Mouse (Mus musculus) spleen, postnatal 4 days (tissue): ENCODE measurements around the gene Supt20.

Experiments
- DNase-seq, 2 experiments: peaks; one replicate each; pipeline ENCODE4 v3.0.0; 2022; ENCODE audit warnings: low spot score in 2 of 2

The Supt20 gene

DNA sequence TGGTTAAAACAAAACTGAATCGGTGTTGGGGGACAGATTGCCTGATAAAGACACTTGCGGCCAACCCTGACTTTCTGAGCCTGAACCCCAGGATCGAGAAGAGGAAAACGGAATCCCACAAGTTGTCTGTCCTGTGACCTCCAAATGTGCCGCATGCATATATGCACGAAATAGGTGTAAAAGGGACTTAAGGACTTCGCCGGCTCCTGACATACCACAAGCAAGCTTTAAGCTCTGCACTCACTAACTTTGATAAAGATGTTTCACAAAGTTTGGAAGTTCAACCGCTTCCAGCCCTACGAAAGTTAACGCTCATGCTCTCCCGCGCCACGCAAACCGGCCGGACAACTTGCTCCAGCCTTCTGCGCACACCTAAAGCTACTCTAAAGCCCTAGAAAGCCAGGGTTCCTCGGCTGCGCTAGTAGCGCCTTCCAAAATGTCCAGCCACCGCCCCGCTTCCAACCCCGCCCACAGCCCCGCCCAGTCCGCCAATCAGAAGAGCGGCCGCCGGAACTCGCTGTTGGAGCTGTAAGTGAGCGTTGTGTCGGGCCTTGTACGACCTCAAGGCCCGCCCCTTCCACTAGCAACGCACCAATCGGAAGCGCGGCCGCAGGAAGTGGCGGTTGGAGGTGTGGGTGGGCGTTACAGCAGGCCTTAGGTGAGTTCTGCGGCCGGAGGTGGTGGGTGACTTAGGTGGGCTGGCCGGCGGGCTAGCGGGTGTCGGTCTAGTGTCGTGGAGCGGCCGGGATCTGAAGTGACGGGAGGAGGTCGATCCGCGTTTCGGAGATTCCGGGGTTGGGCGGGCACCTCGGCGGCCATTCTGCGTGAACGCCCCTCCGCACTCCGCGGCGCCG is at the start of gene Supt20:
TSS of gene Supt20 (plus strand) at position 606 of the 854 bp plus-strand sequence.
- DNase-seq, result peak; percentile 91 to 95

DNA sequence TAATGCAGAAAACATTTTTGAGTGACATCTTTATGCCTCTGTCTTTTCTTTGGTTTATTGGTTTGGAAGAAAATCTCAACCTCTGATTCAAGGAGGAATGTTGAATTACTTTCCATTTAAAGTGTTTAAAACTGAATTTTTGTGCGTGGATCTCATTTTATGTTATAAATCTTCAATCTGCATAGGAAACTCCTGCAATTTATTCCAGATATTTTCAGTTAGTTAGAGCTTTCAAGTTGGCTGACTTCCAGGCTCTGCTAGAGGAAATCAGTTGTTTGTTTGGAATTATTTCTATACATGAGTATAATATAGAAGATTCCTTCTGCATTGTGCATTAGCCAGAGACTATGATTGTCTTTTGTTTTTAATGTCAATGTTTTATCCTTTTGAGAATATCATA is 49.8 kb upstream of the Supt20 start:
- DNase-seq, result no peak

GRCm38 (mm10) chr3:54647583-54647982 is 45.0 kb upstream of the Supt20 start:
- DNase-seq, result no peak

DNA sequence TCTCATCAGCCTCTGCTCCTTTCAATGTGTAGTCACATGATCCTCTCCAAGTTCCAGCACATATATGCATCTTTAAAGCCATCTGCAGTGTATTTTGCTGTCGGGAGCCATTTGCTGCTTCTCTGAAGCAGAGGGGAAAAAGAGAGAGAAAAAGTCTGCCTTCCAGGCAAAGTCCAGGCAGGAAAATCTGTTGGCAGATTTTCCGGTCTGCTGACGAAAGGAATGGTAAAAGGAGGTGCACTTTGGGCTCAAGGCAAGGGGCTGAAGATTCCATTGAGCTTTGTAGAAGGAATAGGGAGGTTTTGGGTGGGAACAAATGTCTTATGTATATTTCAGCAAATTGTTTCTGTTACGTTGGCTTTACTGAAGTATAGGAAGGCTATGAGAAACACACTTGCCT is 41.0 kb upstream of the Supt20 start:
- no peak for DNase-seq

DNA sequence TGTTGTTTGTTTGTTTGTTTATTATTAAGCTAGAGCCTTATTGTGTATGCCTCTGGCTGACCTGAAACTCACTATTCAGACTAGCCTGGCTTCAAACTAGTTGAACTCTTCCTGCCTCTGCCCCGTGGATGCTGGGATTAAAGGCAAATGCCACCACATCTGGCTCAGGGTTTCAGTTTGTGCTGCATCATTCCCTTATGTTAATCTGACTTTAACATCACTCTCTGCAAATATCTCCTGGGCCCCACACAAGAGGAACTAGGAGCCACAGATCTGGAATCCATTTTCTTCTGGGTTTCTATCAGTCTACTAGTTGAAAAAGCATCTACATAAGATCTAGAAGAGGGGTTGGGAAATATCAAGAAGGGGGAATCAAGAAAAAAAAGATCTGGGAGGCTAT is 38.4 kb upstream of the Supt20 start:
- no peak for DNase-seq

DNA sequence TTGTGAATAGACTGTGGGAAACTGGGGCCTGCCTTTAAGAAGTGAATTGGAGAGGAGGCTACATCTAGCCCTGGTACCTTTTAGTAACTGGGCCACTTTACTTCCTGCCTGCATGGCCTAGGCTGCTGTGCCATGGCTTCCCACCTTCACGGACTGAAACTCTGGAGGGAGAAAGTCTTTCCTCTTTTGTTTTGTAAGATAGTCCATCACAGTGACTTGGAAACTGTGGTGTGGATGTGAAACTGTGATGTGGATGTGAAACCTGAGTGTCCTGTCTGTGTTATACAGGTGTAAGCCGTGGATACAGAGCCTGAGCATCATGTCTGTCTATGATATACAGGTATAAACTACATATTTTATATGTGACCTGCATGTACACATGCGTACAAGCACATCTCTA is 35.5 kb upstream of the Supt20 start:
- DNase-seq, result no peak

DNA sequence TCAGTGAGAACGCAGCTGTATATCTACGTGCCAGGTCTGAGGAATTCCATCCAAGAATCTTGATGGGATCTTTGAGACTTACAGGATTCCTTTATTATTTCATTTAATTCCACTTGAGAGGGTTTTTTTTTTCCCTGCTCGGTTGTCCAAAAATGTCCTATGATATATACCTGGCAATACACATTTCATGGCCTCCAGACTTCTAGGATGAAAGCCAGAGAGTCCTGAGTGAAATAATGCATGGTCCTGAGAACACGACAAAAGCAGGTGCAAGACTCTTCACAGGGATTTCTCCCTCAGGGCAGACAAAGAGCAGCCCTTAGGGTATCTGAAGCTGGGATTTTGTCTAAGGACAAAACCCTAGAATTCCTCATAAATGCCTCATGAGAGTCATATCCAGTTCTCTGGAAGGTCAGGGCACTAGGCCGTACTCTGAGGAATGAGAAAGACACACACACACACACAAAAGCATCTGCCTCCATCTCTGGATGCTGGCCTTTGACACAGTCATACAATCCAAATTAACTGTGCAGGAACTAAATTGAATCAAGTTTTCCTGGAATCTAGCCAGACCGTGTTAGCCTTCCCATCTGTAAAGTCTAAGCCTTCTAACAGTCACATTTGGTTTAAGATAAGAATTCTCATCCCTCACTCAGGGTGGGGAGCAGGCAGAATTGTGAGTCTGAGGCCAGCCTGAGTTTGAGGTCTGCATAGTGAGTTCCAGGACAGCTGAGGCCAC is 34.5 kb upstream of the Supt20 start:
- DNase-seq, result no peak

DNA sequence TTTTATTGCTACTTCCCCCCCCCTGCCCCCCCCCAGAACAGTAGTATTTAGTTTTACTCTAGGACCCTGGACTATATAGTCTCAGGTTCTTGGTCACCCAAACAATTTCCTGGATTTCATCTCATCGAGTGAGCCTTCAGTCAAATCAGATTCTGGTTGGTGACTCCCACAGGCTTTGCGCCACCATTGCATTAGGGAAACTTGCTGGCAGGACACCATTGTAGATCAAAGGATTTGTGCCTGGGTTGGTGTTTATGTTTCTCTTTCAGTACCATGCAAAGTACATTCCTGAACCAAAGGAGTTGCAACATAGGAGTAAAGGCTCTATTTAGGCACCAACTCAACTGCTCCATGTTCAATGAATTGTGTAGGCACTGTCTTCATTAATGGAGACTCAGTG is 32.9 kb upstream of the Supt20 start:
- DNase-seq, result no peak

DNA sequence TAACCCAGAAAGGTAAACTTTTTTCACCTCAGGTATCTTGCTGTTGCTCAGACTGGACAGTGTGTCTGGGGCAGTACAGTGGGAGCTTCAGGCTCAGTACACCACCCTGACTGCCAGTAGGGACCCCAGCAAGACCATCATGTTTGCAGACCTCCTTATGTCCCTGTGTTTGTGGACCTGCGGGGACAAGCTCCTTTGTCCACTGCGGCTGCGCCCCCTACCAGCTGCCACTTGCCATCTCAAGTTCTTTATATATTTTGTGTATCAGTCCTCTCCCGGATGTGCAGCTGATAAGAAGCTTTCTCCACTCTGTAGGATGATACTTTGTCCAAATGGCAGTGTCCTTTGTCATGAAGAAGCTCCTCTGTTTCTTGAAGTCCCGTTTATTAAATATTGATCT is 30.2 kb upstream of the Supt20 start:
- peak in 1 of 2 experiments; percentile 16 for DNase-seq

DNA sequence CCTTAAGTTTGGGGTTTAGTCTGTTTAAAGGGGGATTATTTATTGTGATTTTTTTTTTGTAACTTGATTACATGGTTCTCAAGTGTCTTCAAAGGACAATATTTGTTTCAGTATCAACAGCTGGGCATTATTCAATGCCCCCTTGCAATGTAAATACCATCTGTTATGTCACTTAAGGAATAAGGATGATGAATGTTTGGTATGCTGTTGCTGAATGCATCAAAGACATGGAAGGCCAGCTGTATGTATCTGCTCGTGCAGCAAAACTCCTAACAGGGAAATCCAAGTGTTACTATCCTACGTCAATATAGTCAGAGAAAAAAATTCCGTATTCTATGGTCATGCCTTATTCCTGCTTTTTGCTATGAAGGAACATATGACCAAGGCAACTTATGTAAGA is 24.5 kb upstream of the Supt20 start:
- no peak for DNase-seq

DNA sequence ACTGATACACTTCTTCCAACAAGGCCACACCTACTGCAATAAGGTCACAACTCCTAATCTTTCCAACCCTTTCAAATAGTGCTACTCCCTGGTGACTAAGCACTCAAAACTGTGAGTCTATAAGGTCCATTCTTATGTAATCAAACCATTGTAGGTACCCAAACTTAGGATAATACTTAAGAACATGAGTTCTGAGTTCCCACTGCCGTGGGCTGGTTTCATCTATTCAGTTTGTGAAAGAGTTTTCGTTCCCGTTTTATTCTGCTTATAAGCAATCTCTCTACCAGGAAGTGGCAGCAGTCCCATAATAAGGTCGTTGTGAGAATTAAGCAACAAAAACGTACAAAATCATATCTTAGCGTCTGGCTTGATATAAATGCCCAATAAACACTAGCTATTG is 23.9 kb upstream of the Supt20 start:
- DNase-seq, result no peak

- DNase-seq, result no peak
Observed at GRCm38 (mm10) chr3:54669559-54669958, 23.0 kb upstream of the Supt20 start.

DNA sequence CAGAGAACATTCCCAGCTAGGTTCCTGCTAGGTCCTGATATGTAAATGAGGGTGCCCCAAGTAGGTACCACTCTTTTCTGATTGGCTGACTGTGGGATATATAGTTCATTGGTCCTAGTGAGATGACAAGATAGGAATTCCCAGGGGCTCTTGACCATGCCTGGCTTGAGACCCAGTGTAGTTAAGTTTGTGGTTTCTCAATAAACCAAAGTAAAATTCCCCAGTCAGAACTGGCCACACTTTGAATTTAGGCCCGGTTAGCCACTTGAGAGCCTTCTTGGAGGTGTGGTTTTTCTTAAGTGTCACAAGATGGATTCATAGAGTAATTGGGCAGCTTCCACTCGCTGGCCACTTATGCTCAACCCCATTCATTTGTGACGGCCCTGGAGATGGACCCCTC is 20.5 kb upstream of the Supt20 start:
- no peak for DNase-seq

DNA sequence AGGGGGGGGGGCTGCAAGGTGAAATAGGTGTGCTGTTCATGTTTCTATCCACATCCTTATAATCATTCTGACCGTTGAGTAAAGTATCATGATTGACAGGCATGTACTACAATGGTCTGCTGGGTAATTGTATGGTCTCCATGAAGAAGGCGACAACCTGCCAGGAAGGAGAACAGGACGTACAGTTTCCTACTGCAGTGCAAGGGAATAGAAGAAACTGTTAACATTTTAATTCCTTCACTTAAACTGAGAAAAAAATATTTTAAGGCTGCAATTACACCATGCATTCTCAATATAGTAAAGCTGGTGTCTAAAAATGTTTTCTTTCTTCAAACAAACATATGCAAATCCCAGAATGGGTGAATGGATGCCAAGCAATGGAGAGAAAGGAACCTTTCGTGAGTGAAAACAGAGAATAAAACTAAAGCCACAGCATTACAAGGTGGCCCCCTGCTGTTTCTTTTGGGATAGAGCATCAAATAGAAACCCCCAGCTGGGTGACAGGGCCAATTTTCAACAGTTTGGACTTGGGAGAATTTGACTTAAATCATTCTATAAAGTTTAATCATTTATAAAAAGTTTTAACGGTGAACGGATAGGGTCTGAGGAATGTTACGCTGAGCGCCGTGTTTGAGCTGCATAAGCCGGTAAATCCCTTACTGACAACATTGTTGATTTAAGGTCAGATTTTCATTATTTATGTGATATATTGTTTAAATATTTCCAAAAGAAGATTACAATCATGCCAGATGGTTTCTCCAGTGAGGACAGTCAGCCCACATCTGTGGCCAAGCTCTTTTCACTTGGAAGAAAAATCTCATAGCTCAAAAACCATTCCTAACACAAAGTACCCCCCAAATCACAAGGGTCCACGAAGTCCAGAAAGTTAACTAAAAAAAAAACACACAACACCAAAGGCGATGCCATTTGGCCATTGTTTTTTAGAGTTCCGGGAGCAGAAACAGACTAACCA is 19.8 kb upstream of the Supt20 start:
- DNase-seq, result no peak

DNA sequence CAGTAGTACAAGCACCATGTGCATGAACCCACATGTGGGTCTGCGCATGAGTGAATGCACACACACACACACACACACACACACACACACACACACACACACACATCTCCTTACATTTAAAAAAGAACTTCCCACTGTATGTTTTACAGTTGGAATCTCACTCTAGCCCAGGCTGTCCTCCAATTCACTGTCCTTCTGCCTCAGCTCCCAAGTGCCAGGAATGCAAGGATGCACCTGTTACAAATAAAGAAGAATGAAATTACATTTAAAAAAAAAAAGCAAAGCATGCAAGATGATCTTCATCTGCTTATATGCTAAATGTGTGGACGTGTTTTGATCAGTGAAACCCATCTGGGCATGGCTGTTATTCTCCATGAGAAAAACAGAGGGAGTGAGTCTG is 15.8 kb upstream of the Supt20 start:
- no peak for DNase-seq

DNA sequence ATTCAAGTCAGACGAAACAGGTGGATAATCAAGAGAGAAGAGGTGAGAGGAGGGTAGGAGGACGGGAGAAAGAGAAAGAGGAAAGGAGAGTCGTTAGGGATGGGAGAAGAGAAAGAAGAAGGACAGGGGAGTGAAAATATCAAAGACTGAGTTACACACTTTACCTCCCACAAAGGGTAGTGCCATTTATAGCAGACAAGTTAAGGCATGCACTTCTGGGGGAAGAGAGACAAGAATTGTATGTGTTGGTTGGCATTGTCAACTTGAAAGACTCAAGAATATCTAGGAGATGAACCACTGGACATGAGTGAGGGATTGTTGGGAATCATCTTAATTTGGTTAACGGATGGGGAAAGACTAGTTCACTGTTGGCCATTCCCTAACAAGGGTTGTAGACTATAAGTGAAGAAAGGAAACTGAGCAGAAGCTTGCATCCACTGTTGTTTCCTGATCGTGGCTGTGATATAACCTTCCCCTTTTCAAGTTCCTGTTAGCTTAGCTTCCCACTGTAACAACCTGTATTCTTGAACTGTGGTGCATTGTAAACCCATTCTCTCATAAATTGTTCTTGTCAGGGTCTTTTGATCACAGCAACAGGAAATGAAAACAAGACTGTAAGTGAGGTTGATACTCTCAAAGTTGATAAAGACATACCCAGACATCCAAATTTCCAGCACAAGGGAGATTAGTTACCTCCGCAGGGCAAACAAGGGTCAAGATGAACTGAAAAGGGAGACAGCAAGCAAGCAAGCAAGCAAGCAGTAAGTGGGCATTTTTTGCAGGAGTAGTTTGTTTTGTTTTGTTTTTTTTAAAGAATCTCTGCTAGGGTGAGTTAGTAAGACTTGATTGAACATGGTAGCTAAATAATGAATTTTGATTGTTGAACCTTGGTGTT is 11.1 kb upstream of the Supt20 start:
- DNase-seq, result no peak

DNA sequence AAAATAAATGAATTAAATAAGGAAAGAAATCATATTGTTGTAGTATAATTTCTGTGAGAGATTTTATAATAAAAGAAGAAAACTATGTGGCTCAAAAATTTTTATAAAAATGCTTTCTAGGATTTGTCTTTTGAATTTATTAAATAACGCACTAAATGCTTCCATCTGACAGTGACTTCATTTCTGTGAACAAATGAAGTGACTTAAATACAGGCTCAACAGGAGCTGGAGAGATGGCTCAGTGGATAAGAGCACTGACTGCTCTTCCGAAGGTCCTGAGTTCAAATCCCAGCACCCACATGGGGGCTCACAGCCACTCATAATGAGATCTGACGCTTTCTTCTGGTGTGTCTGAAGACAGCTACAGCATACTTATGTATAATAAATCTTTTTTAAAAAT is 7.4 kb upstream of the Supt20 start:
- no peak for DNase-seq

GRCm38 (mm10) chr3:54687245-54687644 is 5.4 kb upstream of the Supt20 start:
- DNase-seq, result no peak

DNA sequence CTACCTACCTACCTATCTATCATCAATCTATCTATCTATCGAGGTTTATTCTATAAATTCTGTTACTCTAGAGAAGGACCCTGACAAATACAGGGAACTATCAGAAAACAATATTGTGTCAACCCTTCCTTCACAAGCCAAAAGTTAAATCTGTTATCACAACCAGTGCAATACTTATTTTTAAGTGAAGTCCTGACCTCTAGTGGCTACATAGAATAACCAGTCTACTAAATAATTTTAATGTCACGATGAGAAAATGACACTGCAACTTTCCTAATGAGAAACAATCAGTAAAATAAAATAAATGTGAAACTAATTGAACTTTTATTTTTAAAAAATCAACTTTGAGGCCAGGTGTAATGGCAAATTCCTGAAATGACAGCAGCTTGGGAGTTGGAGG is 3.5 kb upstream of the Supt20 start:
- no peak for DNase-seq

DNA sequence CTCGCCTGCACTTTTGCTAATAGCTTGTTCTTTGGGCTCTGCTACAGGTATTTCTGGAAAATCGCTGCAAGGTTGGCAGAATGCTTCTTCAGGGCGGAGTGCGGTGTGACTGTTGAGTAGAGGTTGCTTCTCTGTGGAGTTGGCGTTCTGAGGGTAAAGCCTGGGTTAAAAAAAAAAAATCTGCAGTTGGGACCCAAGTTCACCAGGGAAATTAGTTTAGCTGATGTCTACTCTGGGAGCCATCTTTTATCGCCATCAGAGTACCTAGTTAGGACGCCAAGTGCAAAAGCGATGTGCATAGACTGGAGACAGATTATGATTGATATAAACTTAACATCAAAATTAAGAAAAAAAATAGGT is 429 bp downstream of the Supt20 start:
- no peak for DNase-seq

DNA sequence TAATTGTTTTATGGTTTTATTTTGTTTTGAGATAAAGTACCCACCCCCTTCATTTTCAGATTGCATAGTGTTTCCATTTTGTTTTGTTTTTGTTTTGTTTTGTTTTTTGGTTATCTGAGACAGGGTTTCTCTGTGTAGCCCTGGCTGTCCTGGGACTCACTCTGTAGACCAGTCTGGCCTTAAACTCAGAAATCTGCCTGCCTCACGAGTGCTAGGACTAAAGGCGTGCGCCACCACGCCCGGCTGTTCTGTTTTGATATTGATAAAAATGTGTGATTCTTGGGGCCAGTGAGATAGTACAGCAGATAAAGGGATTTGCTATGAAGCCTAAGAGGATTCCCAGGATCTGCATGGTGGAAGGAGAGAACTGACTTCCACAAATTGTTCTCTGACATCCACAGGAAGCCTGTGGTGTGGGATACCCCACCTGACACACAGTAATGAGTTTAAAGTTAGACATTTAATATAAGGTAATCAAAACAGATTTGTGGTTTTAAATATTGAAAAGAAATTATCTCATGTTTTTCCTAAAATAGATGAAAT is 7.2 kb downstream of the Supt20 start:
- no peak for DNase-seq
